Mouse (Mus musculus) kidney, adult 8-10 months (tissue): ENCODE data around the gene Tdpoz5.
"Not testable (repeated sequence)": the region's sequence is repeated elsewhere in the genome, so short reads cannot be mapped to it uniquely, and the experiment has no call there.

Source experiments
- DNase-seq, 2 experiments: peaks; one replicate each; pipeline ENCODE4 v3.0.0; 2022

Tdpoz5 gene

DNA sequence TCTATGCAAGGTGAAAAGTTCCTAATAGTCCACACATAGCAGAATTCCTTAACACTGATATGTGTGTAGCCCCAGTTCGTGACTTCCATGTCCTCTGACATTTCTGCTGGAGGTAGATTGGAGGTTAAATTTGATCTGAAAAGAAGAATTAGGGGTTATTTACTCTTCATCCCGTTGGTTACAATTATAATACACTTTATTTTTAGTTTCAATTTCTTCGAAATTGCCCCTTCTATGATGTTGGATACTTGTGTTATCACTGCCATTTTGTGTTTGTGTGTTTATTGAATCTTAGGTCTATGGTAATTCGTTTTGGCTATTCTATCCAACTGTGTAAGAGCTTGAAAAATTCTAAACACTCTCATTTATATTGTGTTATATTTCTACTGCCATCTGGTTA lies at the start of gene Tdpoz5:
TSS of gene Tdpoz5 (minus strand) at position 101 of the 400 bp plus-strand sequence.
- not testable (repeated sequence) for DNase-seq

DNA sequence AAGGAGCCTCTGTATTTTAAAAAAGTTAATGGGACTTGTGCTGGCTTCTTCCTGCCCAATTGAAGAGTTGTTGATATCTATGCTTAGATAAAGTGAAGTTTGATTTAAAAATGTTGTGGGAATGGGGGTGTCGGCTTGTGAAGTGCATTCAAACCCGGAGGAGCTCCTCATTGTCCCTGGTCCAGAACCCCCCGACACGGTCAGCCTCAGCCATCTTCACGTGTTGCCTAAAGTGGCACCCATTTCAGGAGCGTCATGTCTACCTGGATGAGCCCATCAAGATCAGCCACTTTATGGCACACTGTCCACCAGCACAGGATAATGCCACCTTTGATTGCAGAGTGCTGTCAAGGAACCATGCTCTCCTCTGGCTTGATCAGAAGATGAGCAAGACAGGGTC lies 7.8 kb upstream of the Tdpoz5 start:
- DNase-seq, result not testable (repeated sequence)

DNA sequence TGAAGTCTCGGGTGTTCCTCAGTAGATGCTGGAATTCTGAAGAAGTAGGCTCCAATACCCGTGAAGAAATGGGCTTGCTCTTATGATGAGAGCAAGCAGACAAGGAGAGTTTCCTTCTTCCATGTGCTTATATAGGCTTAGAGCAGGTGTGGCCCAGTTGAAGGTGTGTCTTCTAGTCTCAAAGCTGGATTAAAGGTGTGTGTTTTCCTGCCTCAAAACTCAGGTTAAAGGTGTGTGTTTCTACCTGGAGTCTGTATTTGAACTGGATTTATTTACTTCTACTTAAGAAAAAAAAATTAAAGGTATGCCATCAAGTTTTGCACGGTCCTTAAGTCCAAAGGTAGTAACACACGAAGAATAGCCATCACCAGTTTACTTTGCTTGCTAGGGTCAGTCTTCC lies 17.7 kb downstream of the Tdpoz5 start, which contains the start of gene Gm9117:
TSS of gene Gm9117 (minus strand) at position 101 of the 400 bp plus-strand sequence.
- DNase-seq, result not testable (repeated sequence)

DNA sequence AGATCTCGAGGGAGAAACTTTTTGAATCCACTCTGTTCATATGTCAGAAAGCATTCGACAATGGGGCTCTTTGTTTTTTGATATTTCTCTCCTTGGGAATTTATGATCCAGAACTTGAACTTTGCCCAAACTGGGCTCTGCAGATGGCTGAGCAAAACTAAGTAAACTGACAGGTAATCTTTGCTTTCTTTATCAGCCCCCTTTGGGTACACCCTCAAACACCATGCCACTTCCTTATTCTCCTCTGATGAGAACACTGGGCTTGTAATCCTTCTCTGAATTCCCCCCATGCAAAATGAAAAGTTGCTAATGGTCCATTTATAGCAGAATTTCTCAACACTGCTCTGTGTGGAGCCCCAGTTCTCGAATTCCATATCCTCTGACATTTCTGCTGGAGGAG lies 22.7 kb downstream of the Tdpoz5 start:
- not testable (repeated sequence) for DNase-seq
